Mouse (Mus musculus): ENCODE measurements around the gene Nav2.

DNA sequence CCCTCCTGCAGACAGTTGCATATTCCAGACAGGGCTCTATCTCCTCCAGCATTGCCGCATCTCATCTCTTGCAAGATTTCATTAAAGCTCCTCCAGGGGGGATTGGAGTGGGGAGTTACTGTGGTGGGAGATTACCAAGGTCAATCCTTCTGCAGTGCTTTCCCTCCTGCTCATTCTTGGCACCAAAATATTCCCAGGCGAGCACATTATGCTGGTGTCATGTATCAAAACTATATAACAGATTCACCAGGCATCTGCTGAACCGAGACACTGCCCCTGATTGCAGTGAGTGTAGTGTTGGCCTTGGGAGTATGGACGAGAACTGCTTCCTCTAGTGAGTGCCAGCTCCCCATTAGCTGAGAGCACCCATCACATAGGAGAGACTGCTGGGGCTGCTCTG, 423.4 kb downstream of the Nav2 start:
- no peak for TF ChIP-seq POLR2A (IDR thresholded peaks at IDR 0.05; ENCODE audit: insufficient read length, low read depth)
- no peak for TF ChIP-seq USF1 (IDR thresholded peaks at IDR 0.05; ENCODE audit: low read depth)
- no peak for TF ChIP-seq MAX (IDR thresholded peaks at IDR 0.05; ENCODE audit: low read depth)
- no peak for TF ChIP-seq MYOG (IDR thresholded peaks at IDR 0.05; ENCODE audit: control insufficient read depth in 1 of 3, insufficient read depth in 1 of 3, insufficient read length in 2 of 3, low read depth in 2 of 3)
- no peak for TF ChIP-seq CEBPB (IDR thresholded peaks at IDR 0.05; ENCODE audit: insufficient read depth, poor library complexity, severe bottlenecking)
- no peak for TF ChIP-seq POLR2AphosphoS2 (IDR thresholded peaks at IDR 0.05; ENCODE audit: insufficient read length, low read depth)
- no peak for TF ChIP-seq TCF12 (IDR thresholded peaks at IDR 0.05; ENCODE audit: insufficient read depth, poor library complexity, severe bottlenecking)
- TF ChIP-seq SRF (IDR thresholded peaks at IDR 0.05; ENCODE audit: control insufficient read depth, insufficient read length, low read depth): no peak
- TF ChIP-seq E2F4 (IDR thresholded peaks at IDR 0.05; ENCODE audit: insufficient read depth): no peak
- TF ChIP-seq MYOD1 (IDR thresholded peaks at IDR 0.05; ENCODE audit: control insufficient read depth in 1 of 3, insufficient read length in 2 of 3, low read depth in 2 of 3): no peak
